Mouse (Mus musculus) splenic B cell, adult 2 months (primary cell): ENCODE data around the gene Lrriq1.

ENCODE experiments used
- DNase-seq: peaks from one replicate; pipeline ENCODE4 v3.0.0-alpha.2; 2011; ENCODE audit warnings: low read depth, low spot score
- H3K27me3 ChIP-seq: 2 replicates; pipeline ENCODE4 v1.6.1; 2012; ENCODE audit warnings: mild to moderate bottlenecking, low read length, moderate library complexity, mixed read lengths; ENCODE audit not compliant: control insufficient read depth, poor library complexity, insufficient read depth, severe bottlenecking
- H3K36me3 ChIP-seq: 2 replicates; pipeline ENCODE4 v1.6.1; 2012; ENCODE audit warnings: mild to moderate bottlenecking, low read length, moderate library complexity, mixed read lengths; ENCODE audit not compliant: control insufficient read depth, poor library complexity, insufficient read depth, severe bottlenecking

Lrriq1 gene

GRCm38 (mm10) chr10:103235707-103236459 is at the start of gene Lrriq1:
Gene Lrriq1 (minus strand): TSS chr10:103236322.
- H3K27me3 ChIP-seq, result no peaks in the 10 kb centered on the region
- no peaks in the 10 kb centered on the region for H3K36me3 ChIP-seq
- DNase-seq, result no peak

- Histone ChIP-seq H3K27me3 (no peaks in the 10 kb centered on the region), H3K36me3 (no peaks in the 10 kb centered on the region)
- DNase-seq, result no peak
These were observed 18.0 kb upstream of the Lrriq1 start for GRCm38 (mm10) chr10:103253842-103254803.

GRCm38 (mm10) chr10:103236460-103236772 is 294 bp upstream of the Lrriq1 start:
- Histone ChIP-seq H3K36me3 (no peaks in the 10 kb centered on the region), H3K27me3 (no peaks in the 10 kb centered on the region)
- no peak for DNase-seq

- H3K27me3 ChIP-seq, result no peaks in the 10 kb centered on the region
- no peak for DNase-seq
These were observed 9.5 kb downstream of the Lrriq1 start for GRCm38 (mm10) chr10:103226646-103227045.

GRCm38 (mm10) chr10:103194655-103195328 is 41.3 kb downstream of the Lrriq1 start:
- H3K27me3 ChIP-seq, result no peaks in the 10 kb centered on the region
- no peak for DNase-seq
- no peaks in the 10 kb centered on the region for H3K36me3 ChIP-seq

More at GRCm38 (mm10) chr10:103226646-103227045, 9.5 kb downstream of the Lrriq1 start:
- H3K36me3 ChIP-seq, result no peaks in the 10 kb centered on the region

- Histone ChIP-seq H3K36me3 (no peaks in the 10 kb centered on the region), H3K27me3 (no peaks in the 10 kb centered on the region)
- no peak for DNase-seq
These were observed 90.2 kb downstream of the Lrriq1 start for GRCm38 (mm10) chr10:103145769-103146379.

- no peak for DNase-seq
- Histone ChIP-seq H3K27me3 (no peaks in the 10 kb centered on the region), H3K36me3 (no peaks in the 10 kb centered on the region)
These were observed 91.0 kb downstream of the Lrriq1 start for GRCm38 (mm10) chr10:103144927-103145768.

GRCm38 (mm10) chr10:103142526-103142925 is 93.6 kb downstream of the Lrriq1 start:
- Histone ChIP-seq H3K27me3 (no peaks in the 10 kb centered on the region), H3K36me3 (no peaks in the 10 kb centered on the region)
- no peak for DNase-seq

GRCm38 (mm10) chr10:103141532-103141931 is 94.6 kb downstream of the Lrriq1 start:
- DNase-seq, result no peak
- H3K36me3 ChIP-seq, result no peaks in the 10 kb centered on the region
- no peaks in the 10 kb centered on the region for H3K27me3 ChIP-seq

- H3K36me3 ChIP-seq, result no peaks in the 10 kb centered on the region
- no peaks in the 10 kb centered on the region for H3K27me3 ChIP-seq
- no peak for DNase-seq
These were observed 95.5 kb downstream of the Lrriq1 start for GRCm38 (mm10) chr10:103140609-103141008.

- H3K27me3 ChIP-seq, result no peaks in the 10 kb centered on the region
- H3K36me3 ChIP-seq, result no peaks in the 10 kb centered on the region
- DNase-seq, result no peak
These were observed 121.5 kb downstream of the Lrriq1 start for GRCm38 (mm10) chr10:103114629-103115028.

- no peaks in the 10 kb centered on the region for H3K36me3 ChIP-seq
- no peak for DNase-seq
- no peaks in the 10 kb centered on the region for H3K27me3 ChIP-seq
These were observed 128.0 kb downstream of the Lrriq1 start for GRCm38 (mm10) chr10:103108090-103108489.

GRCm38 (mm10) chr10:103086101-103086500 is 150.0 kb downstream of the Lrriq1 start:
- no peak for DNase-seq
- Histone ChIP-seq H3K36me3 (no peaks in the 10 kb centered on the region), H3K27me3 (no peaks in the 10 kb centered on the region)

GRCm38 (mm10) chr10:103049593-103049992 is 186.5 kb downstream of the Lrriq1 start:
- DNase-seq, result no peak
- Histone ChIP-seq H3K27me3 (no peaks in the 10 kb centered on the region), H3K36me3 (no peaks in the 10 kb centered on the region)
